Mouse (Mus musculus) heart, embryonic 16.5 days (tissue): Measurements from ENCODE around the gene Adamts17. TPM values are rescaled to one million over a fixed set of nuclear protein-coding genes. Genes with fewer than 3 reads are reported as not detected.

Experiments used
- ATAC-seq: fragments of 200-750 bp; cut with Nextera tagmentation; replicated peaks from 2 replicates; pipeline ENCODE4 v1.8.0; 2017; ENCODE audit warnings: moderate number of reproducible peaks; ENCODE audit not compliant: insufficient read depth, low FRiP score; ENCODE audit errors: extremely low read depth
- H3K27ac ChIP-seq: fragments of 300-500 bp; sonication (generic); 2 replicates; pipeline ENCODE4 v1.5.1; 2014; ENCODE audit warnings: mild to moderate bottlenecking, low read length, control low read depth, moderate library complexity
- H3K27me3 ChIP-seq: fragments of 300-500 bp; sonication (generic); 2 replicates; pipeline ENCODE4 v1.6.1; 2014; ENCODE audit warnings: low read length, mixed read lengths; ENCODE audit not compliant: control insufficient read depth, insufficient read depth
- H3K36me3 ChIP-seq: fragments of 300-500 bp; sonication (generic); 2 replicates; pipeline ENCODE4 v1.6.1; 2014; ENCODE audit not compliant: control insufficient read depth, insufficient read depth
- H3K4me1 ChIP-seq: fragments of 300-500 bp; sonication (generic); 2 replicates; pipeline ENCODE4 v1.6.1; 2014; ENCODE audit warnings: low read length, mixed read lengths; ENCODE audit not compliant: control insufficient read depth, insufficient read depth
- H3K4me2 ChIP-seq: fragments of 300-500 bp; sonication (generic); 2 replicates; pipeline ENCODE4 v1.6.1; 2014; ENCODE audit warnings: low read depth, mild to moderate bottlenecking, control low read depth, low read length
- H3K4me3 ChIP-seq: fragments of 300-500 bp; sonication (generic); 2 replicates; pipeline ENCODE4 v1.5.1; 2014; ENCODE audit warnings: mild to moderate bottlenecking, control low read depth, low read length
- H3K9ac ChIP-seq: fragments of 300-500 bp; sonication (generic); 2 replicates; pipeline ENCODE4 v1.6.1; 2014; ENCODE audit warnings: low read length, control low read depth
- H3K9me3 ChIP-seq: fragments of 300-500 bp; sonication (generic); replicated peaks from 2 replicates; pipeline ENCODE4 v1.6.1; 2016; ENCODE audit warnings: low read length; ENCODE audit not compliant: control insufficient read depth
- WGBS: fragments of 180-500 bp; shearing (Covaris S2); extraction: QIAGEN DNeasy Blood & Tissue Kit; methylation state at CpG from one replicate; pipeline ENCODE4 v1.1.7; 2014; 5-methylcytosine and 5-hydroxymethylcytosine counted together
- polyA plus RNA-seq: library from polyadenylated mRNA; unstranded; fragments of >200 nt; fragmentation: Nextera tagmentation; extraction: Ambion mirVana; gene quantifications from 2 replicates; pipeline ENCODE4 v1.2.1, GENCODE M21; 2015

Adamts17 gene
- polyA plus RNA-seq, 1 experiment from 2014 or later, result 4.7 TPM

DNA sequence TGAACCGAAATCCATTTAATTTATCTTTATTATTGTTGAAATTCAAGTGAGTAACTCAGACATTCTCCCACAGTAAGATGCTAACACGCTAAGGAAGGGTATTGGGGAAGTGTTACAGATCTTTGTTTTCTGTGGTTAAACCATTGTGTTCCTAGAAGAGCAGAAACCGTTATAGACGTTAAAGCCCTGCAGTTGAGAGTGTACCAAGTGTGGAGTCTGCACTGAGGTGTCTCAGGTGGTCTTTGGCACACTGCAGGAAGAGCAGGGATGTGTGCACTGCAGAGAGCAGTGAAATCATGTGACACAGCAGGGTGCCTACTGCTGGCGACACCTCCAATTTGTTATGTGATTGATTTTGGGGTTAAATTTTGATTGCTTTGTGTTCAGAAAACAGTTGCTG is 142.5 kb downstream of the Adamts17 start:
- Histone ChIP-seq H3K4me1 (peaks cover 2% of the 10 kb centered on the region; the same call in 1 of the 2 replicates), H3K9ac (no peak overlapping the region), H3K36me3 (no peaks in the 10 kb centered on the region), H3K27me3 (no peaks in the 10 kb centered on the region), H3K4me2 (no peak overlapping the region), H3K4me3 (no peak overlapping the region), H3K9me3 (no peaks in the 10 kb centered on the region), H3K27ac (peak overlapping the region; percentile 25; the same call in 1 of the 2 replicates)
- WGBS, result 74% methylated on average over 5 of the region's 5 CpGs
- peak; percentile 56 for ATAC-seq

DNA sequence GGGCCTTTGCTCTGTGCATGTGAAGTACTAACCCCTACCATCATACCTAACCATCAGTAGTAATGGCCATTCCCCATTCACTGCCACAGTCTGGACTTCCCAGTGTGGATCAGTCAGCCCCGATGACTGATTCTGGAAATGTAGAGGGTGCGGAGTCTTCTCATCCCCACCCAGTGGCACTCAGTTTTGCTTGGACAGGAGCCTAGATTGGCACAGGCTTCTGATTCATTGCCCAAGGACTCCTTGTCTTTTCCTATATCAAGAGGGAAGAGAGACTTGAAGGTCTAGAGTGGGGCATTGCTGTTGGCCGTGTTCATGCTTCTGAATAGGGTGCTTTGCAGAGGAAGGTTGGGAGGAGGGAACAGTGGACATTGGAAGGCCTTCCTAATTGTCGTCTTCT is 148.1 kb downstream of the Adamts17 start:
- 98% methylated on average over 4 of the region's 4 CpGs for WGBS

DNA sequence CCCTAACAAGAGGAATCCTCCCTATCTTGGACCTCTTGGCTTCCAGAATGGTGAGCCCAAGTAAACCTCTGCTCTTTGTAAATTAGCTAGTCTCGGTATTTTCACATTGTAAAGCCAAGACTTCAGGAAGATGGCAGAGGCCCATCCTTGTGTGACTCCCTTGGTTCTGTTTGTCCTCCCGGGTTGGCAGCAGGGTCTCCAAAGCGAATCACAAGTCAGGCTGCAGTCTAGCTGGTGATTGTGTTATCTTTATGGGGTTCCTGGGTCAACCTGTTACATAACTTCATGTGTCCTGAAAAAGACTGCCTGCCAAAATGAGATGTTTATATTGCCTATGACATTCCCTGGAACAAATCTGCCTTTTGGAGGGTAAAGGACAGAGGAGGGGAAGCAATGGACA is 148.9 kb downstream of the Adamts17 start:
- Histone ChIP-seq H3K27me3 (no peaks in the 10 kb centered on the region), H3K4me2 (no peak overlapping the region), H3K9me3 (no peaks in the 10 kb centered on the region), H3K27ac (no peak overlapping the region), H3K36me3 (no peaks in the 10 kb centered on the region), H3K9ac (no peak overlapping the region), H3K4me3 (no peak overlapping the region), H3K4me1 (peaks cover 4% of the 10 kb centered on the region)
- no peak for ATAC-seq
- 78% methylated on average over 3 of the region's 3 CpGs for WGBS

More for the DNA sequence above, 148.1 kb downstream of the Adamts17 start:
- Histone ChIP-seq H3K9me3 (no peaks in the 10 kb centered on the region), H3K27ac (no peak overlapping the region), H3K9ac (no peak overlapping the region), H3K36me3 (no peaks in the 10 kb centered on the region), H3K4me3 (no peak overlapping the region), H3K4me2 (no peak overlapping the region), H3K4me1 (peaks cover 4% of the 10 kb centered on the region), H3K27me3 (no peaks in the 10 kb centered on the region)
- ATAC-seq, result no peak

DNA sequence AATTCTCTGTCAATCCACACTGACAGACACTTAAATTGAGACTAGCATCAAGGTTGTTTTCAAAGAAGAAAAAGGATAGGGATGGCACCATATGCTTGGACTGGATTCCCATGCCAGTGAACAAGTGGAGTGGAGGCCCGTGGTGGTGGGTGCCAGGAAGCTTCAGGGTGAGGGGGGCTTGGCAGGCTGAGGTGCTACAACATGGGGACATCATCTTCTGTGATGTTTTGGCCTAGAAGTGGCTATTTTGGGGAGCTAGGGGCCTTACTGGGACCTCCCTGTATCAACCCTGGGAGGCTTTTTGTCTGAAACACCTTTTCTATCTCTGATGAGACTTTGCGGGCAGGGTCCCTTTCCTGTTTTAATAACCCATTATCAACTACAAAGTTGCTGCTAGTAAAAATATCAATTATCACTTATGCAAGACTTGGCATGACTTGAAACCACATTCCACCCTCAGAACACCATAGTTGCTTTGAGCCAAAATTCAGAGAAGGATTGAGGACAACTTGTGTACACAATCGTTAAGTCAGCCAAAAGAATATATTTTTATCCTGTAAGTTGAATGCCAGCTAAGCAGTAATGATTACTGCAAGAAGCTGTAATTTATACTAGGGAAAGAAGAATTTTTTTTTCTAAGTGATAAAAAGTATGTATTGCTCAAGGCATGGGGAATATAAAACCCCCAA is 150.0 kb downstream of the Adamts17 start:
- Histone ChIP-seq H3K9ac (no peak overlapping the region), H3K27ac (no peak overlapping the region; the same call in 1 of the 2 replicates), H3K4me3 (no peak overlapping the region), H3K4me1 (peaks cover 4% of the 10 kb centered on the region), H3K4me2 (no peak overlapping the region), H3K27me3 (no peaks in the 10 kb centered on the region), H3K36me3 (no peaks in the 10 kb centered on the region), H3K9me3 (no peaks in the 10 kb centered on the region)
- no peak for ATAC-seq
- WGBS, result 64% methylated on average over 3 of the region's 3 CpGs

DNA sequence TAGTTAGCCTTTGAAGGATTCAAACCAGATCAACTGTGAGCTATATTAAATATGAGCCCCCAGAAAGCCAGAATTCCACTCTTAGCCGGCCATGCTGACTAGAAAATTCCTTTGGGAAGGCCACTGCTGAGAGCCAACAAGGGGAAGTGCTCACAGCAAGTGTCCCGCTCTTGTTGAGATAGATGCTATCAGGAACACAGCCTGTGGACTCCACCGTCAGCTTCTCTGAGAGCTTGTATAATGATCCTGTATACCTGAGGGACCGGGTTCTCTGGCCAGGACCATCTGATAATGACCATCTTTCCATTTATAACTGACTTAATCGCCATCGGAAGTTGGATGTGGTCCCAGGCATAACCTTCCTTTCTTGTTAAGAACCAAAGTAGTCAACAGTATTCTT is 159.3 kb downstream of the Adamts17 start:
- no peak overlapping the region for H3K9ac ChIP-seq
- 58% methylated on average over 6 of the region's 6 CpGs for WGBS
- no peak overlapping the region for H3K4me2 ChIP-seq
- H3K27me3 ChIP-seq, result no peaks in the 10 kb centered on the region
- no peak overlapping the region for H3K4me3 ChIP-seq
- H3K9me3 ChIP-seq, result no peaks in the 10 kb centered on the region
- peaks cover 5% of the 10 kb centered on the region for H3K4me1 ChIP-seq
- H3K27ac ChIP-seq, result no peak overlapping the region
- no peak for ATAC-seq
- H3K36me3 ChIP-seq, result no peaks in the 10 kb centered on the region

DNA sequence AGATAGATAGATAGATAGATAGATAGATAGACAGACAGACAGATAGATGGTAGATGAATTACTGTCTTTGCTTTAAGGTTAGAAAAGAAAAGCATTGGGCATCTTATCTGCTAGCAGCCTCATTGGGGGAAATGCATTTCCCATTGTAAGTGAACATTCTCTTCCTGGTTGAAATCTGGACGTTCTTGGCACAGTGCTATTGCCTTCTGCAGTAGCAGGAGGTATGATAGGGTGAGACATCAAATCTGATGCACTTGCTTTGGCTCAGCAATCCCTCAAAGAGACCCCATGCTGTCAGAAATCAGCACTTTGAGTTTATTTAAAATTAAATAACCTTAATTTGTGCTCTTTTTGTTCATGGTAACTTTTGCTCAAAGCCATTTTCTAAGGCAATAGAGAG is 164.1 kb downstream of the Adamts17 start:
- H3K9ac ChIP-seq, result no peak overlapping the region
- no peak overlapping the region for H3K4me3 ChIP-seq
- H3K27me3 ChIP-seq, result no peaks in the 10 kb centered on the region
- 0 out of 2 replicates have a peak, but pooled peaks cover 8% of the 10 kb centered on the region for H3K36me3 ChIP-seq
- WGBS, result 63% methylated on average over 1 of the region's 1 CpGs
- H3K9me3 ChIP-seq, result 0 out of 2 replicates have a peak, but pooled peaks cover 3% of the 10 kb centered on the region
- H3K4me2 ChIP-seq, result no peak overlapping the region
- ATAC-seq, result no peak
- no peak overlapping the region for H3K27ac ChIP-seq
- peaks cover 4% of the 10 kb centered on the region for H3K4me1 ChIP-seq

DNA sequence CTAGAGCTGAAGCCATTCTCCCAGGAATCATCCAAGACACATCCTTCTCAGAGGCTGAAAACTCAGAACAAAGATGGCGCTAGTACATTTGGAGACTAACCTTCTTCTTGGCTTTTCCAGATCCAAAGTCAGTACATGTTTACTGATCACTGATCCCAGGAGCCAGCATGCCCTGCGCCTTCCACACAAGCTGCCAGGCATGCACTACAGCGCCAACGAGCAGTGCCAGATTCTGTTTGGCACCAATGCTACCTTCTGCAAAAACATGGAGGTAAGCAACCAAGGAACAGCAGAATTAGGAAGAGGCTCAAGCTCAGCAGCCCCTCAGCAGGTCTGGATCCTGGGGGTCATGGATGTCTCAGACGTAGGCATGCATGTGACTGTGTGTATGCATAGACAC is 164.7 kb downstream of the Adamts17 start:
- no peaks in the 10 kb centered on the region for H3K4me1 ChIP-seq
- H3K27ac ChIP-seq, result no peak overlapping the region
- ATAC-seq, result no peak
- 0 out of 2 replicates have a peak, but pooled peaks cover 3% of the 10 kb centered on the region for H3K9me3 ChIP-seq
- WGBS, result 94% methylated on average over 5 of the region's 5 CpGs
- H3K4me2 ChIP-seq, result no peak overlapping the region
- H3K36me3 ChIP-seq, result 0 out of 2 replicates have a peak, but pooled peaks cover 8% of the 10 kb centered on the region
- no peak overlapping the region for H3K9ac ChIP-seq
- no peak overlapping the region for H3K4me3 ChIP-seq
- H3K27me3 ChIP-seq, result no peaks in the 10 kb centered on the region

DNA sequence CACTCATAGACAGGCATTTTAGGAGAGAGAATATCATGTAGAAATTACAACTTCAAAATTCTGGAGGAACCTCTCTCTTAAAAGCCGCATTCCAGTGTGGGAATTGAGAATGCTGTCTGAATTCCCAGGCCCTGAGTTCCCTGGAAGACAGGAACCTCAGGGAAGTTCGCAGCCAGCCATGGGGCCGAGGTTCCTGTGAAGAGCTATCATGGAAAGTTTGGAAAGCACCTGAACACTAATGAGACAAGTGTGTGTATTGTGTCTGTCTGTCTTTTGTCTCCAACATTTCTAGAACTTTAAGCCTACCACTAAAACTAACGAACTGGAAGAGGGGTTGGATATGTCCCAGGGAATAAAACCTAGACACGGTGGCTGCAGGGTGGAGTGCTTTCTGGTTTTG is 170.3 kb downstream of the Adamts17 start:
- Histone ChIP-seq H3K9ac (no peak overlapping the region), H3K9me3 (0 out of 2 replicates have a peak, but pooled peaks cover 3% of the 10 kb centered on the region), H3K27me3 (no peaks in the 10 kb centered on the region), H3K4me1 (peaks cover 23% of the 10 kb centered on the region), H3K4me2 (no peak overlapping the region), H3K27ac (no peak overlapping the region), H3K36me3 (0 out of 2 replicates have a peak, but pooled peaks cover 5% of the 10 kb centered on the region), H3K4me3 (no peak overlapping the region)
- no peak for ATAC-seq
- WGBS, result 85% methylated on average over 5 of the region's 5 CpGs

DNA sequence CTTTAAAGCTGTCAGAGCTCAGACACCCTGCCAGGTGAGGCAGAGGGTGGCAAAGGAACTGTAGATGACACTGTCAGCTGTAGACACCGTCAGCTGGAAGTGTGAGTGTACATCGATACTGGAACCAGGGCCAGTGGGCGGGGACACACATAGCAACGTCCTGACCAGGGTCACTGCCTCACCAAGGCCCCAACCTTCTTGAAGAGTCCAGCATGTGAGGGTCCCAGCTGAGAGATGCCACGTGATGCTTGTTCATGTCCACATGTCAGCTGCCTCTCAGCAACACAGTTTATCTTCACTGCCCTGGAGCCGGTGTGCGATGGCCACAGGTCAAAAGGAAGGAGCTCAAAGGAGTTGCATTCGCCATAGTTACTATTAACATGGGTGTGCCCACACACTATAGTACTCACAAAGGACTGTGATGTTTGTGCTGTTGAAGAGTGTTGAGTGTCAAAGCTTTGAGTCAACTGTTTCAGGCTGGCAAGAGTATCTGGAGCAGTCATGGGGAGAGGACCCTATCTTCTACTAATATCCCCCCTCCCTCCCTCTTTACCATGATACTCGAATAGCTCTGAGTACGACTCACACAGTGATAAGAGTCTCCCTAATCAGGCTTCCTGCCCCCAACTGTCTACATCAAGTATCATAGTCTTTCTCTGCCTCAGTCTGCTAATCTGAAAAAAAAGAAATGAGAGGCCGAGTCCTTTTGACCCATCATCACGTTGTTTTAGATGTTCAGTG is 172.6 kb downstream of the Adamts17 start:
- Histone ChIP-seq H3K9ac (no peak overlapping the region), H3K4me2 (no peak overlapping the region), H3K27me3 (no peaks in the 10 kb centered on the region), H3K36me3 (0 out of 2 replicates have a peak, but pooled peaks cover 5% of the 10 kb centered on the region), H3K4me1 (peaks cover 23% of the 10 kb centered on the region), H3K9me3 (0 out of 2 replicates have a peak, but pooled peaks cover 3% of the 10 kb centered on the region), H3K4me3 (no peak overlapping the region), H3K27ac (peak overlapping the region; percentile 70)
- WGBS, result 35% methylated on average over 12 of the region's 12 CpGs
- ATAC-seq, result peak; percentile 66
